Mouse (Mus musculus) limb, embryonic 10.5 days (tissue): ENCODE measurements around the gene Ubr2. TPM values are rescaled to one million over a fixed set of nuclear protein-coding genes. Genes with fewer than 3 reads are reported as not detected.
A peak's percentile ranks its signal among the peaks of the same experiment; 100 is the strongest.

Experiments
- DNase-seq: peaks from one replicate; pipeline ENCODE4 v3.0.0-alpha.2; 2017; ENCODE audit warnings: low spot score
- H3K27ac ChIP-seq: fragments of 300-500 bp; sonication (generic); 2 replicates; pipeline ENCODE4 v1.5.1; 2016; ENCODE audit warnings: mild to moderate bottlenecking
- H3K27me3 ChIP-seq: fragments of 300-500 bp; sonication (generic); 2 replicates; pipeline ENCODE4 v1.6.1; 2016; ENCODE audit warnings: low read depth, mild to moderate bottlenecking; ENCODE audit not compliant: poor library complexity, severe bottlenecking
- H3K36me3 ChIP-seq: fragments of 300-500 bp; sonication (generic); 2 replicates; pipeline ENCODE4 v1.6.1; 2016; ENCODE audit warnings: mild to moderate bottlenecking, moderate library complexity
- H3K4me1 ChIP-seq: fragments of 300-500 bp; sonication (generic); 2 replicates; pipeline ENCODE4 v1.6.1; 2016
- H3K4me3 ChIP-seq: fragments of 300-500 bp; sonication (generic); 2 replicates; pipeline ENCODE4 v1.5.1; 2016; ENCODE audit warnings: mild to moderate bottlenecking, moderate library complexity
- H3K9me3 ChIP-seq: fragments of 300-500 bp; sonication (generic); replicated peaks from 2 replicates; pipeline ENCODE4 v1.6.1; 2016; ENCODE audit warnings: mild to moderate bottlenecking
- WGBS: fragments of 180-500 bp; shearing (Covaris S2); methylation state at CpG from one replicate; pipeline ENCODE4 v1.1.7; 2016; 5-methylcytosine and 5-hydroxymethylcytosine counted together
- polyA plus RNA-seq: library from polyadenylated mRNA; unstranded; fragments of >200 nt; fragmentation: Nextera tagmentation; extraction: Ambion mirVana; gene quantifications from 2 replicates; pipeline ENCODE4 v1.2.1, GENCODE M21; 2016

The Ubr2 gene
- polyA plus RNA-seq, 1 experiment from 2014 or later = 18.5 TPM

- H3K27ac ChIP-seq = no peak overlapping the region
- DNase-seq = no peak
- H3K9me3 ChIP-seq = no peaks in the 10 kb centered on the region
- 93% methylated on average over 8 of the region's 8 CpGs for WGBS
- no peaks in the 10 kb centered on the region for H3K4me1 ChIP-seq
- peaks cover 100% of the 10 kb centered on the region for H3K36me3 ChIP-seq
- H3K27me3 ChIP-seq = no peaks in the 10 kb centered on the region
- no peak overlapping the region for H3K4me3 ChIP-seq
Observed at GRCm38 (mm10) chr17:46940461-46940860, 69.9 kb downstream of the Ubr2 start.

GRCm38 (mm10) chr17:46933557-46934348 lies 76.6 kb downstream of the Ubr2 start:
- WGBS = 84% methylated on average over 19 of the region's 19 CpGs
- Histone ChIP-seq H3K4me1 (no peaks in the 10 kb centered on the region), H3K27ac (no peak overlapping the region), H3K9me3 (no peaks in the 10 kb centered on the region), H3K4me3 (no peak overlapping the region), H3K36me3 (peaks cover 100% of the 10 kb centered on the region), H3K27me3 (no peaks in the 10 kb centered on the region)
- peak; percentile 75 for DNase-seq

GRCm38 (mm10) chr17:46932961-46933360 lies 77.4 kb downstream of the Ubr2 start:
- Histone ChIP-seq H3K4me3 (no peak overlapping the region), H3K4me1 (no peaks in the 10 kb centered on the region), H3K27me3 (no peaks in the 10 kb centered on the region), H3K9me3 (no peaks in the 10 kb centered on the region), H3K27ac (no peak overlapping the region), H3K36me3 (peaks cover 99% of the 10 kb centered on the region)
- 96% methylated on average over 5 of the region's 5 CpGs for WGBS
- no peak for DNase-seq

- no peaks in the 10 kb centered on the region for H3K27me3 ChIP-seq
- no peak for DNase-seq
- no peaks in the 10 kb centered on the region for H3K9me3 ChIP-seq
- peaks cover 72% of the 10 kb centered on the region for H3K36me3 ChIP-seq
- H3K4me1 ChIP-seq = 0 out of 2 replicates have a peak, but pooled peaks cover 3% of the 10 kb centered on the region
- WGBS = 92% methylated on average over 7 of the region's 7 CpGs
- no peak overlapping the region for H3K4me3 ChIP-seq
- no peak overlapping the region for H3K27ac ChIP-seq
Observed at GRCm38 (mm10) chr17:46929897-46930296, 80.5 kb downstream of the Ubr2 start.

- no peak overlapping the region for H3K4me3 ChIP-seq
Observed at GRCm38 (mm10) chr17:46929277-46929676, 81.1 kb downstream of the Ubr2 start.

GRCm38 (mm10) chr17:46927781-46928180 lies 82.6 kb downstream of the Ubr2 start:
- Histone ChIP-seq H3K36me3 (peaks cover 51% of the 10 kb centered on the region), H3K27ac (no peak overlapping the region), H3K27me3 (no peaks in the 10 kb centered on the region), H3K9me3 (no peaks in the 10 kb centered on the region), H3K4me1 (peaks cover 9% of the 10 kb centered on the region; the same call in 1 of the 2 replicates), H3K4me3 (no peak overlapping the region)
- 97% methylated on average over 5 of the region's 5 CpGs for WGBS
- no peak for DNase-seq

More at GRCm38 (mm10) chr17:46929277-46929676, 81.1 kb downstream of the Ubr2 start:
- Histone ChIP-seq H3K36me3 (peaks cover 66% of the 10 kb centered on the region), H3K27ac (no peak overlapping the region), H3K9me3 (no peaks in the 10 kb centered on the region), H3K27me3 (no peaks in the 10 kb centered on the region), H3K4me1 (0 out of 2 replicates have a peak, but pooled peaks cover 3% of the 10 kb centered on the region)
- WGBS = 77% methylated on average over 12 of the region's 12 CpGs
- DNase-seq = no peak

- no peak for DNase-seq
- no peaks in the 10 kb centered on the region for H3K27me3 ChIP-seq
- H3K36me3 ChIP-seq = peaks cover 43% of the 10 kb centered on the region
- 75% methylated on average over 3 of the region's 3 CpGs for WGBS
- no peak overlapping the region for H3K27ac ChIP-seq
- H3K9me3 ChIP-seq = no peaks in the 10 kb centered on the region
- peaks cover 9% of the 10 kb centered on the region; the same call in 1 of the 2 replicates for H3K4me1 ChIP-seq
- no peak overlapping the region for H3K4me3 ChIP-seq
Observed at GRCm38 (mm10) chr17:46926941-46927340, 83.4 kb downstream of the Ubr2 start.

- no peak overlapping the region for H3K4me3 ChIP-seq
- H3K4me1 ChIP-seq = peaks cover 9% of the 10 kb centered on the region
- H3K36me3 ChIP-seq = peaks cover 35% of the 10 kb centered on the region
- WGBS = 66% methylated on average over 6 of the region's 6 CpGs
- no peak for DNase-seq
- no peaks in the 10 kb centered on the region for H3K9me3 ChIP-seq
- H3K27me3 ChIP-seq = no peaks in the 10 kb centered on the region
- no peak overlapping the region for H3K27ac ChIP-seq
Observed at GRCm38 (mm10) chr17:46926192-46926591, 84.2 kb downstream of the Ubr2 start.

- Histone ChIP-seq H3K4me3 (no peak overlapping the region), H3K4me1 (peaks cover 14% of the 10 kb centered on the region), H3K36me3 (no peaks in the 10 kb centered on the region), H3K27ac (no peak overlapping the region), H3K9me3 (no peaks in the 10 kb centered on the region), H3K27me3 (no peaks in the 10 kb centered on the region)
- WGBS = 69% methylated on average over 6 of the region's 6 CpGs
- DNase-seq = peak; percentile 52
Observed at GRCm38 (mm10) chr17:46920855-46921254, 89.5 kb downstream of the Ubr2 start.

GRCm38 (mm10) chr17:46918951-46919350 lies 91.4 kb downstream of the Ubr2 start:
- 20% methylated on average over 4 of the region's 4 CpGs for WGBS

GRCm38 (mm10) chr17:46915129-46915528 lies 95.2 kb downstream of the Ubr2 start:
- Histone ChIP-seq H3K36me3 (no peaks in the 10 kb centered on the region), H3K27ac (no peak overlapping the region), H3K4me1 (peaks cover 20% of the 10 kb centered on the region), H3K4me3 (no peak overlapping the region), H3K27me3 (no peaks in the 10 kb centered on the region), H3K9me3 (no peaks in the 10 kb centered on the region)
- no peak for DNase-seq
- WGBS = 66% methylated on average over 3 of the region's 3 CpGs

More at GRCm38 (mm10) chr17:46918951-46919350, 91.4 kb downstream of the Ubr2 start:
- no peak for DNase-seq
- H3K27me3 ChIP-seq = no peaks in the 10 kb centered on the region
- no peak overlapping the region for H3K27ac ChIP-seq
- H3K4me3 ChIP-seq = no peak overlapping the region
- no peaks in the 10 kb centered on the region for H3K36me3 ChIP-seq
- no peaks in the 10 kb centered on the region for H3K9me3 ChIP-seq
- peaks cover 14% of the 10 kb centered on the region for H3K4me1 ChIP-seq

GRCm38 (mm10) chr17:46912331-46912730 lies 98.0 kb downstream of the Ubr2 start:
- Histone ChIP-seq H3K27ac (no peak overlapping the region), H3K36me3 (no peaks in the 10 kb centered on the region), H3K4me1 (peaks cover 11% of the 10 kb centered on the region), H3K9me3 (0 out of 2 replicates have a peak, but pooled peaks cover 2% of the 10 kb centered on the region), H3K27me3 (no peaks in the 10 kb centered on the region), H3K4me3 (no peak overlapping the region)
- DNase-seq = no peak
- 43% methylated on average over 6 of the region's 6 CpGs for WGBS

GRCm38 (mm10) chr17:46910186-46910585 lies 100.2 kb downstream of the Ubr2 start, which contains the start of gene Prph2:
Gene Prph2 (plus strand): TSS chr17:46910459.
- Histone ChIP-seq H3K36me3 (no peaks in the 10 kb centered on the region), H3K27me3 (no peaks in the 10 kb centered on the region), H3K9me3 (0 out of 2 replicates have a peak, but pooled peaks cover 2% of the 10 kb centered on the region), H3K4me3 (no peak within 1 kb of the TSS), H3K27ac (no peak within 1 kb of the TSS), H3K4me1 (peaks cover 11% of the 10 kb centered on the region)
- 90% methylated on average over 10 of the region's 10 CpGs for WGBS
- no peak for DNase-seq
